Mouse (Mus musculus): ENCODE data around the gene Btrc.

GRCm38 (mm10) chr19:45388551-45388950 is 25.0 kb downstream of the Btrc start:
- TF ChIP-seq MYOD1 (IDR thresholded peaks at IDR 0.05; ENCODE audit: control insufficient read depth, insufficient read length, low read depth), result no peak
- TF ChIP-seq CTCF (IDR thresholded peaks at IDR 0.05; ENCODE audit: control insufficient read depth, insufficient read depth, insufficient read length), result no peak
- TF ChIP-seq MAX (IDR thresholded peaks at IDR 0.05), result no peak
- no peak for TF ChIP-seq USF1 (IDR thresholded peaks at IDR 0.05; ENCODE audit: low read depth)

Data from C2C12 (cell line).